Mouse (Mus musculus): ENCODE results near the gene Olfr1347.

DNA sequence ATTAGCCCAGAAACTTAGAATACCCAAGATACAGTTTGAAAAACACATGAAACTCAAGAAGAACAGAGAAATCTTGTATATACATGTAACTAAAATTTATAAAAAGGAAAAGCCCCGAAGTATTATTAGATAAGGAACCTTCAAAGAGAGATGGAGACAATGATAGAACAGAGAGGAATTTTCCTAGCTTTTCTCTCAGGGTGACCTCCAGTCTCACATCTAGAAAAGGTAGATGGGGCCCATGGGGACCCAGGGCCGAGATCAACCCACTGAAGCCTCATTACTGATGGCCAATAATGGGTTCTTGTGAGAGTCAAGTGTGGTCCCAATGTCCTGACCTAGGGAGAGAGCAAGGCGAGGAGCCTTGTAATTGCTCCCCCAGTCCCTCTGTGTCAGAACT, 61.2 kb downstream of the Olfr1347 start, which contains the start of gene Olfr1344:
- no peak for TF ChIP-seq CTCF (IDR thresholded peaks at IDR 0.05; ENCODE audit: low read depth, low read length)
- TF ChIP-seq POLR2A (IDR thresholded peaks at IDR 0.05; ENCODE audit: insufficient read depth, low read length), result no peak
- TF ChIP-seq EP300 (IDR thresholded peaks at IDR 0.05; ENCODE audit: insufficient read depth, low read depth, low read length), result no peak
